Mouse (Mus musculus) limb, embryonic 15.5 days (tissue): ENCODE measurements around the gene Tspan5. TPM values are rescaled to one million over a fixed set of nuclear protein-coding genes. Genes with fewer than 3 reads are reported as not detected.

Experiments
- ATAC-seq: fragments of 200-750 bp; cut with Nextera tagmentation; 2 replicates; pipeline ENCODE4 v1.8.0; 2017; ENCODE audit warnings: low read depth, moderate TSS enrichment; ENCODE audit not compliant: insufficient number of reproducible peaks, low FRiP score, low TSS enrichment
- H3K27ac ChIP-seq: fragments of 300-500 bp; sonication (generic); 2 replicates; pipeline ENCODE4 v1.5.1; 2015; ENCODE audit warnings: moderate library complexity, mild to moderate bottlenecking, inconsistent platforms
- H3K27me3 ChIP-seq: fragments of 300-500 bp; sonication (generic); 2 replicates; pipeline ENCODE4 v1.6.1; 2015; ENCODE audit warnings: inconsistent platforms
- H3K36me3 ChIP-seq: fragments of 300-500 bp; sonication (generic); 2 replicates; pipeline ENCODE4 v1.6.1; 2015; ENCODE audit warnings: inconsistent platforms
- H3K4me1 ChIP-seq: fragments of 300-500 bp; sonication (generic); 2 replicates; pipeline ENCODE4 v1.6.1; 2015; ENCODE audit warnings: inconsistent platforms
- H3K4me2 ChIP-seq: fragments of 300-500 bp; sonication (generic); 2 replicates; pipeline ENCODE4 v1.6.1; 2015; ENCODE audit warnings: mild to moderate bottlenecking, inconsistent platforms
- H3K4me3 ChIP-seq: fragments of 300-500 bp; sonication (generic); 2 replicates; pipeline ENCODE4 v1.5.1; 2015; ENCODE audit warnings: mild to moderate bottlenecking, inconsistent platforms
- H3K9ac ChIP-seq: fragments of 300-500 bp; sonication (generic); 2 replicates; pipeline ENCODE4 v1.6.1; 2015; ENCODE audit warnings: inconsistent platforms
- H3K9me3 ChIP-seq: fragments of 300-500 bp; sonication (generic); 2 replicates; pipeline ENCODE4 v1.6.1; 2016; ENCODE audit warnings: inconsistent platforms
- WGBS: fragments of 180-500 bp; shearing (Covaris S2); methylation state at CpG from one replicate; pipeline ENCODE4 v1.1.7; 2015; 5-methylcytosine and 5-hydroxymethylcytosine counted together
- polyA plus RNA-seq: library from polyadenylated mRNA; unstranded; fragments of >200 nt; fragmentation: Nextera tagmentation; extraction: Ambion mirVana; gene quantifications from 2 replicates; pipeline ENCODE4 v1.2.1, GENCODE M21; 2015

Gene Tspan5
- polyA plus RNA-seq, 1 experiment from 2014 or later: 44.7 TPM

DNA sequence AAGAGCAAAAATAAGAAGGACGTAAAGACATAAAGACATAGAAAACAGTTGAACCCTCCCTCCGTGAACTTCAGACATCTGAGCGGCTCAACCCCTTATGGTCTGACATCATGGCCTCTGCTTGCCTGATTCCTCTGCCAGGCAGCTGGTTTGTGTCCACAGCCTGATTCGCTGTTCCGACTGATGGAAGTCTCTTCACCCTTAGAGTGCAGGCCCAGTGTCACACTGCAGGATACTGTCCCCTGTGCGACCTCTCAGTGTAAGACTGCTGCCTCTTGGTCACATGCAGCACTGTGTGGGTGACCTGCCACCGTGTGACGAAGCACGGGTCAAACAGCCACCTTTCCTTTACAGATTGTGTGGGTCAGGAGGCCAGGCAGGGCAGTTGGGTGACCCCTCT is 39.5 kb downstream of the Tspan5 start:
- no peaks in the 10 kb centered on the region for H3K9me3 ChIP-seq
- no peak overlapping the region for H3K4me3 ChIP-seq
- H3K4me2 ChIP-seq: no peak overlapping the region
- H3K27ac ChIP-seq: no peak overlapping the region
- no peak for ATAC-seq
- WGBS: 66% methylated on average over 9 of the region's 9 CpGs
- peaks cover 45% of the 10 kb centered on the region for H3K4me1 ChIP-seq
- H3K9ac ChIP-seq: no peak overlapping the region
- no peaks in the 10 kb centered on the region for H3K36me3 ChIP-seq
- no peaks in the 10 kb centered on the region for H3K27me3 ChIP-seq

DNA sequence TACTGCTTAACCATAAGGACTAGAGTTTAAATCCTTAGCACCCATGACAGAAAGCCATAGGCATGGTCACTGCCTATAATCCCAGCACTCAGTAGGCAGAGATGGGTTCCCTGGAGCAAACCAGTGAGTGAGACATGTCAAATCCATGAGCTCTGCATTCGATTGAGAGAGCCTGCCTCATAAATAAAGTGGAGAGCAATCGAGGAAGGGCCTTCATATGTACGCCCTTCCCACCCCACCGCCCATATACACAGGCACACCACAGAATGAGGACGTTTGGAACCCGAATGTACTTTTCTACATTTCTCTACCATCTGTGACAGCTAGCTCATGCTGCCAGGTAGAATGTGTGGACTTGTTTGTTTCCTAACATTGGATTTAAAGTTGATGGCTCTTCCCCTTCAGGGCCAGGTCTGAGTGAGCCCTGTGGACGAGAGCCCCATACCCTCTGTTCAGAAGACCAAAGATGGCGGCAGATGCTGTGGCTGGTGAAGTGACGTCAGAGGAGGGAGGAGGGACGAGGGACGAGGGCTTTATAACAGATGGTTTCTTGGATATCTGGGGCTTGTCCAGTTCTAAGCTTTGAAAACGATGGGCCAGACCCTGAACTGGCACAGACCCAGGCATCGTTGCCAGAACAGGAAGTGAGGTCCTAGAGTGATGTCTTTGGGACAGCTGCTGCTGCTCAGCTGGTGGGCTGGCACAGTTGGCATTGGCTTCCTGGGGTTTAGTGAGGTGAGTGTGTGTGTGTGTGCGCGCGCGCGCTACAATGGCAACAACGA is 42.1 kb downstream of the Tspan5 start:
- no peaks in the 10 kb centered on the region for H3K27me3 ChIP-seq
- H3K27ac ChIP-seq: no peak overlapping the region
- H3K36me3 ChIP-seq: no peaks in the 10 kb centered on the region
- no peak overlapping the region for H3K4me2 ChIP-seq
- H3K9ac ChIP-seq: no peak overlapping the region
- WGBS: 74% methylated on average over 19 of the region's 19 CpGs
- ATAC-seq: no peak
- H3K4me3 ChIP-seq: no peak overlapping the region
- no peaks in the 10 kb centered on the region for H3K9me3 ChIP-seq
- H3K4me1 ChIP-seq: peaks cover 40% of the 10 kb centered on the region

DNA sequence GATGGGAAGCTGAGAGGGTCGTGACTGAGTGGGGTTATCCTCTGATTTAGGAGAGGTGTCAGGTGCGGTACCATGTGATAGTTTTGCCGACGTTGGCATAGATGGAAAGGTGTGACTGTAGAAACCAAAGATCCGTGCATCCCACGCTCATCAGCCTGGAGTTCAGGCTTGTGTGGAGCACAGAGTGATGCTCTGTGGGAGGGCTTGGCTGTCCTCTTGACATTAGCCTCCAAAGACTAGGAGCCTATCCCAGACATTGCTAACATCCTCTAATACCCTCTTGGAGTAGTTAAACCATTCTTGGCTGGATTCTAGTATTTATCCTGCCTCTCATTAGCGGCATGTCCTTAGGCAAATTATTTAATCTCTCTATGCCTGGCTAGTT is 42.6 kb downstream of the Tspan5 start:
- no peak overlapping the region for H3K4me2 ChIP-seq
- WGBS: 86% methylated on average over 7 of the region's 7 CpGs
- no peak overlapping the region for H3K27ac ChIP-seq
- peaks cover 38% of the 10 kb centered on the region for H3K4me1 ChIP-seq
- no peaks in the 10 kb centered on the region for H3K36me3 ChIP-seq
- H3K9me3 ChIP-seq: no peaks in the 10 kb centered on the region
- H3K27me3 ChIP-seq: no peaks in the 10 kb centered on the region
- ATAC-seq: no peak
- no peak overlapping the region for H3K9ac ChIP-seq
- H3K4me3 ChIP-seq: no peak overlapping the region

DNA sequence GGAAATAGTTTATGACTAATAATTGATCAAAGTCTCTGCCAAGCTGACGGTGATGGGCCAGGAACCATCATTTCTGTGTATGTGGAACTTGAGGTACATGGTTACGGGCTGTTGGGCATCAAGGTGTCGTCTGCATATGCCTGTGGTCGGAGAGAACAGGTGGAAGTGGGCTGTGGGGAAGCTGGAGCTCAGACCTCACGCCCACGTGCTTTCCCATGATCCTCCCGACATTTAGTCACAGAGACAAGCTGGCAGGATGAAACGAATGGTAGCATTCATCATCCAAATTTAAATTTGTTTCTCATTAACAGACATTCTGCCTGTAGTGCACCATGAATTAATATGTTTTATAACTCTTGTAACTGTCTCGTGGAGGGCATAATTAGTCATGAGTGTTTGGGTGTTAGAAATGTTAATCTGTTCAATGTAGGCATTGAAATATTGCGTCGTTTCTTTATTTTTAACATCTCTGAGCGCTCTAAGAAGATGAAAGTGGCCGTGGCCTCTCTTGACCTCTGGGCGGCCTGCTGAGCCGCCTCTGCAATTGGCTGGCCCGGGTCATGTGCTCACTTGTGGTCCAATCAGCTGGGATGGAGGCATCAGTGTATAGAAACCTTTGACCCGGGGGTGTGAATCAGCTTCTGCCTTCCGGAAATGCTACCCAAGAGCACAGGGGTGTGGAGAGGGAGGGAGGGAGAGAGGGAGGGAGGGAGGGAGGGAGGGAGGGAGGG is 45.9 kb downstream of the Tspan5 start:
- H3K4me1 ChIP-seq: peaks cover 19% of the 10 kb centered on the region
- WGBS: 80% methylated on average over 17 of the region's 18 CpGs
- ATAC-seq: no peak
- H3K27ac ChIP-seq: no peak overlapping the region
- H3K36me3 ChIP-seq: no peaks in the 10 kb centered on the region
- no peak overlapping the region for H3K4me2 ChIP-seq
- H3K4me3 ChIP-seq: no peak overlapping the region
- H3K9ac ChIP-seq: no peak overlapping the region
- H3K27me3 ChIP-seq: no peaks in the 10 kb centered on the region
- H3K9me3 ChIP-seq: no peaks in the 10 kb centered on the region

DNA sequence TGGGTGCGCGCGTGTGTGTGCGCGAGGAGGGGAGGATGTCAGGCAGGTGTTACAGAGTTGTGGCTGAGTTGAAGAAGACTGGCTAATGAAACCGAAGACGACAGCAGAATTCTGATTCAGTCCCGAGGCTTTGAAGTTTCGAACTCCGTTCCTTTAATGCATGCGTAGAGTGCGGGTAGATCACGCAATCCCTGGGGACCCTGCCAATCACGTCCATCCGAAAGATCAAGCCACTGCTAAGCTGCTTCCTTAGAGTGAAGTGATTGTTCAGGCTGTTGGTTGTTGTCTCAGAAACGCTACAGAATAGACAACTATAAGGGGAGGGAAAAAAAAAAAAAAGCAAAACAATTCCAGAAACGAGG is 46.5 kb downstream of the Tspan5 start:
- no peak overlapping the region for H3K9ac ChIP-seq
- no peaks in the 10 kb centered on the region for H3K9me3 ChIP-seq
- 79% methylated on average over 14 of the region's 17 CpGs for WGBS
- no peak for ATAC-seq
- no peaks in the 10 kb centered on the region for H3K27me3 ChIP-seq
- H3K4me1 ChIP-seq: peaks cover 14% of the 10 kb centered on the region
- H3K4me2 ChIP-seq: no peak overlapping the region
- H3K36me3 ChIP-seq: no peaks in the 10 kb centered on the region
- no peak overlapping the region for H3K4me3 ChIP-seq
- H3K27ac ChIP-seq: no peak overlapping the region

DNA sequence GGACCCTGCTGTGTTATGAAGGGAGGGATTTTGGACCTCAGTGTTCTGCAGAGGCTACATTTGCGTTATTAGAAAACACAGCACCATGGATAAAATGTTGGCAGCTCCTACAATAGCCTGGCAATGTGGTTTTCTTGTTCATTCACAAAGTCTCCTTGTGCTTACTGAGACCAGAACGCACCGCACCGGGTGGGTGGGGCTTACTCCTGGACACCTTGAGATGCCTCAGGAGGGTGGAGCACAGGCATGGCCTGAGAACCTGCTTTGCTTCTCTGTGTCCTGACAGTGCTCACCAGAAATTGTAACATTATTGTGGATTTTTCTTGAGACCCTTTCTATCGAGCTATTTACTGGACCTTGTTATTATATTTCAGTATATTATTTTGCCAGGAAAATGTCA is 47.3 kb downstream of the Tspan5 start:
- ATAC-seq: no peak
- no peaks in the 10 kb centered on the region for H3K36me3 ChIP-seq
- H3K27ac ChIP-seq: no peak overlapping the region
- H3K4me2 ChIP-seq: no peak overlapping the region
- H3K4me1 ChIP-seq: peaks cover 9% of the 10 kb centered on the region; the same call in 1 of the 2 replicates
- 54% methylated on average over 5 of the region's 5 CpGs for WGBS
- H3K9me3 ChIP-seq: no peaks in the 10 kb centered on the region
- no peak overlapping the region for H3K4me3 ChIP-seq
- no peaks in the 10 kb centered on the region for H3K27me3 ChIP-seq
- no peak overlapping the region for H3K9ac ChIP-seq

DNA sequence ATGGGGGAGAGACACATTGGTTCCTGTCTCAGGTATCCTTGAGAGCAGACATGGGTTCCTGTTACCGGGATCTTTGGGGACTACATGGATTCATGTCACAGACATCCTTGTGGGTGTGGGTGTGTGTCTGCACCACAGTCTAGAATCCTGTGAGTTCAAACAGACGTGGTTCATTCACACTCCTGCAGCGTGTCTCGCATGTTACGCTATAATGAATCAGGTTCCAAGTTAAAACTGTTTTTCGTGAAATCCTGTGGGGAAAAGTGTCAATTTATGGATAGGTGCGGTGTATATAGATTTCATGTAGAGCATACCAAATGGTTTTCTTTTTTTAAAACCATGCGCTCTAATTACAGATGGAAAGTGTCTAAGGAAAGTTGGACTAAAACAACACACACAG is 52.5 kb downstream of the Tspan5 start:
- no peak for ATAC-seq
- Histone ChIP-seq H3K4me1 (peaks cover 6% of the 10 kb centered on the region; the same call in 1 of the 2 replicates), H3K27me3 (no peaks in the 10 kb centered on the region), H3K4me3 (no peak overlapping the region), H3K9ac (no peak overlapping the region), H3K36me3 (no peaks in the 10 kb centered on the region), H3K27ac (no peak overlapping the region), H3K4me2 (no peak overlapping the region), H3K9me3 (no peaks in the 10 kb centered on the region)
- WGBS: 86% methylated on average over 8 of the region's 8 CpGs

DNA sequence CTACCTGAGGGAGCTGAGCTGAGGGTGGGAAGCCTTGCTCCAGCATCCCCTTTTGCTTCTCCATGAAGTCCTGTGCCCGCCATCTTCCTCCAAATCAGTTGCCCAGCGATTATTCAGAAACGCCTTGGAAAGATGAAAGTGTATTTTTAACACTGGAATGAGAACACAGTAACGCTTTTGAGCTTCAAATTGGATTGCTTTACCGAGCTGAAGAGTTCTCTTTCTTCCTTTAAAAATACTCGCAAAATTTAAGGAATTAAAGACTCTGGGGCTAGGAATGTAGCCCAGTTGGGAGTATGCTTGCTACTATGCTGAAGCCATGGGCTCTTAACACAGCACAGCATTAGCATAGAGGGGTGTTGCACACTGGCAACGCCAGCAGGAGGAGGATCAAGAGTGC is 54.0 kb downstream of the Tspan5 start:
- 63% methylated on average over 7 of the region's 7 CpGs for WGBS
- ATAC-seq: no peak

GRCm38 (mm10) chr3:138796583-138796982 is 54.6 kb downstream of the Tspan5 start:
- no peak overlapping the region for H3K4me2 ChIP-seq
- no peak for ATAC-seq
- no peak overlapping the region for H3K27ac ChIP-seq
- 72% methylated on average over 3 of the region's 3 CpGs for WGBS
- H3K4me3 ChIP-seq: no peak overlapping the region
- H3K27me3 ChIP-seq: no peaks in the 10 kb centered on the region
- peaks cover 25% of the 10 kb centered on the region for H3K4me1 ChIP-seq
- H3K9me3 ChIP-seq: no peaks in the 10 kb centered on the region
- no peak overlapping the region for H3K9ac ChIP-seq
- H3K36me3 ChIP-seq: no peaks in the 10 kb centered on the region

More for the DNA sequence above, 54.0 kb downstream of the Tspan5 start:
- H3K9ac ChIP-seq: no peak overlapping the region
- H3K4me2 ChIP-seq: no peak overlapping the region
- H3K27ac ChIP-seq: no peak overlapping the region
- H3K9me3 ChIP-seq: no peaks in the 10 kb centered on the region
- no peaks in the 10 kb centered on the region for H3K36me3 ChIP-seq
- no peak overlapping the region for H3K4me3 ChIP-seq
- H3K4me1 ChIP-seq: peaks cover 18% of the 10 kb centered on the region
- no peaks in the 10 kb centered on the region for H3K27me3 ChIP-seq

DNA sequence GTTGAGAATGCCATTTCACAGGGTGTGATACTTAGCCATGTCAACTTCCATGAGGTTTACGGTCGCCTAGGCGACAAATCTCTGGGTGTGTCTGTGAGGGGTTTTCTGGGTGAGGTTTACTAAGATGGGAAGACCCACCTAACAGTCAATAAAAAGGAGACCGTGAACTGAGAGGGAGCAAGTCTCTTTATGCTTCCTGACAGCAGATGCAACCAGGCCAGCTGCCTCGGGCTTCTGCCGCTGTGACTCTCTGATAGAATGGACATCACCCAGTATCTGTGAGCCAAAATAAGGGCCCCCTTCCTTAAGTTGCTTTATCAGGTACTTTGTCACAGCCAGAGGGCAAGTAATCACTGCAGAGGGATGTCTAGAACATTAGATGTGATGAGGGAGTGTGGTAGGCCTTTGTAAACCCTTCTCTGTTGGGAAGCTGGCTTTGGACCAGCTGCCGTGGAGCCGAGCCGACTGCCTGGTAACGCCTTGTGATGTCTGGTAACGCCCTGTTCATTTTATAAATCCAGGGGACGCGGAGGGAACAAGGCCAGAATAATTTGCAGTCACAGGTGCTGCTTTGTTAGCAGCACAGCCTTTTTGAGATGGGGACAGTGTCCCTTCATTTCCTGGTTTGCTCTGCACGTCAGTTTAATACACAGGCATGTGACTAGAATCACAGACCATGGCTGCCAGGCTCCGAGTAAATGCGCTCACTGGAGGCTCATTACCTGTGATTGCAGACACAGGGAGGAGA is 58.8 kb downstream of the Tspan5 start:
- Histone ChIP-seq H3K27me3 (no peaks in the 10 kb centered on the region), H3K4me3 (no peak overlapping the region), H3K9ac (no peak overlapping the region), H3K36me3 (no peaks in the 10 kb centered on the region), H3K27ac (peak overlapping the region; percentile 38; the same call in 1 of the 2 replicates), H3K4me2 (peak overlapping the region; percentile 6; the same call in 1 of the 2 replicates), H3K9me3 (no peaks in the 10 kb centered on the region), H3K4me1 (peaks cover 36% of the 10 kb centered on the region)
- WGBS: 45% methylated on average over 16 of the region's 16 CpGs
- ATAC-seq: no peak

DNA sequence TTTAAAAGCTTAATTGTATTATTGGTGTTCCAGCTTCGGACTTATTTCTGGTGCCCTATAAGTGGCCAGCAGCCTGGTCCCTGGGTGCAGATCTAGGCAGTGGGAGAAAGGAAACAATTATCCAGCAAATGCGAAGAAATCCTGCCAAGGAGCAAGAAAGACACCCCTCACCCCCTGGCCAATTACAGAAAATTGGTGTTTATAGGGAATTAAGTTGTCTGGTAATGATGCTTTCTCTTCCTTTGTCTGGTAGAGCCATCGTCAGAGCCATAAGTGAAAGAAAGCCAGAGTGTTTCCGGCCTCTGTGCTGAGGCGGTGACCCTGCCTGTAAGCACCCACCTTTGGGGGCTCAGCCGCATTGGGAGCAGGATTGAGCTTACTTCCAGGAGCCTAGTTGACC is 59.7 kb downstream of the Tspan5 start:
- 62% methylated on average over 6 of the region's 6 CpGs for WGBS
- Histone ChIP-seq H3K27ac (no peak overlapping the region), H3K9ac (no peak overlapping the region), H3K9me3 (no peaks in the 10 kb centered on the region), H3K27me3 (no peaks in the 10 kb centered on the region), H3K4me2 (no peak overlapping the region), H3K4me1 (peaks cover 36% of the 10 kb centered on the region), H3K4me3 (no peak overlapping the region), H3K36me3 (no peaks in the 10 kb centered on the region)
- ATAC-seq: no peak
